In the genomic region with DNA sequence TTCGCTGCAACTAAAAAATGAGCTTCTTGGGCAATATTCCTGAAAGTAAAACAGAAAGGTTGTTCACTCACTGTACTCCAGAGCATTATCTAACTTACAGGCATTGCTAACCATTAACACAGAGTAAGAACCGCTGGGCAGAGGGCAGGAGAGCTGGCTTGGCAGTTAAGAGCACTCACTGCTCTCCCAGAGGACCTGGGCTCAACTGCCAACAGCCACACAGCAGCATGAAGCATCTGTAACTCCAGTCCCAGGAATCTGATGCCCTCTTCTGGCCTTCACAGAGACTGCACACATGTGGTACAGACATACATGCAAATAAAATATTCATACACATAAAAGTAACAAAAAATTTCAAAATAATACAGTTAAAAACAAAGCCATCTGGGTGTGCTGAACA, we compare ENCODE assay signal across 15 mouse cellular contexts. TPM values are rescaled to one million over a fixed set of nuclear protein-coding genes. Genes with fewer than 3 reads are reported as not detected.
A peak's percentile ranks its signal among the peaks of the same experiment; 100 is the strongest.
DNase-seq lines count a peak whose midpoint lies in the region; ATAC-seq and TF ChIP-seq lines count a peak whose summit lies in the region.
"Had no signal": no experiment of that assay in that cellular context is flagged by ENCODE, and none has a peak within 500 bp of the region (broad histone marks: within the 10 kb centered on the region; RNA-seq: fewer than 3 reads in every experiment).

No protein-coding gene starts in this region.

- TF ChIP-seq CTCF in kidney, adult 2 months (conservative IDR thresholded peaks at IDR 0.05; ENCODE audit: insufficient read depth, insufficient read length, low read depth, low read length): peak; percentile 47
- peak; percentile 49 for TF ChIP-seq CTCF in kidney, postnatal 0 days (IDR thresholded peaks at IDR 0.05; ENCODE audit: low read depth)

- no peaks in the 10 kb centered on the region for H3K27me3 ChIP-seq in kidney, adult 2 months (replicated peaks; ENCODE audit: control insufficient read depth, insufficient read depth, low read length)
- no peaks in the 10 kb centered on the region for H3K27me3 ChIP-seq in kidney, embryonic 16.5 days (ENCODE audit: insufficient read depth, low read length)
- no peaks in the 10 kb centered on the region for H3K27me3 ChIP-seq in kidney, postnatal 0 days (ENCODE audit: insufficient read depth, low read length)
- H3K27me3 ChIP-seq in hindbrain, embryonic 16.5 days (replicated peaks; ENCODE audit: control insufficient read depth, insufficient read depth, low read length): no peaks in the 10 kb centered on the region

- in situ Hi-C loops in ES-E14 (cut with MboI; ENCODE audit: low sequenced_read_pairs in 2 of 2, unreplicated experiment in 2 of 2): no loop called here

- ATAC-seq in CD4-positive, CD25-positive, alpha-beta regulatory T cell, adult 4 months: no peak
- no peak; the same call in 1 of the 2 replicates for ATAC-seq in kidney, embryonic 16.5 days (ENCODE audit: low FRiP score, low TSS enrichment)
- peak; percentile 68; the same call in 1 of the 2 replicates for ATAC-seq in kidney, postnatal 0 days (replicated peaks; ENCODE audit: low FRiP score, low read depth)
- no peak for ATAC-seq in hindbrain, embryonic 16.5 days
- ATAC-seq: intestine, embryonic 16.5 days had no signal

- 62% methylated on average over 2 of the region's 2 CpGs for WGBS in kidney, adult 2 months
- 89% methylated on average over 2 of the region's 2 CpGs for WGBS in kidney, embryonic 16.5 days
- WGBS in kidney, postnatal 0 days: 91% methylated on average over 2 of the region's 2 CpGs
- 92% methylated on average over 2 of the region's 2 CpGs for WGBS in hindbrain, embryonic 16.5 days

- H3K4me1 ChIP-seq in kidney, adult 2 months (ENCODE audit: control insufficient read depth, insufficient read depth, low read length): no peaks in the 10 kb centered on the region
- H3K4me1 ChIP-seq in kidney, embryonic 16.5 days (ENCODE audit: insufficient read depth, low read length): no peaks in the 10 kb centered on the region
- H3K4me1 ChIP-seq in ES-E14 (ENCODE audit: control insufficient read depth in 2 of 2, insufficient read depth in 2 of 2, low read length in 2 of 2, poor library complexity in 1 of 2): no peaks in the 10 kb centered on the region
- no peaks in the 10 kb centered on the region for H3K4me1 ChIP-seq in kidney, postnatal 0 days (replicated peaks; ENCODE audit: insufficient read depth, low read length)
- no peaks in the 10 kb centered on the region for H3K4me1 ChIP-seq in hindbrain, embryonic 16.5 days (ENCODE audit: control insufficient read depth, insufficient read depth, low read depth, low read length)

- no peak overlapping the region for H3K4me2 ChIP-seq in kidney, embryonic 16.5 days (replicated peaks; ENCODE audit: low read depth, low read length)
- H3K4me2 ChIP-seq in kidney, postnatal 0 days (ENCODE audit: low read length): no peak overlapping the region
- H3K4me2 ChIP-seq in hindbrain, embryonic 16.5 days (ENCODE audit: low read length): no peak overlapping the region
- H3K4me2 ChIP-seq: lung, embryonic 14.5 days had no signal

- H3K4me3 ChIP-seq in kidney, adult 2 months (ENCODE audit: insufficient read depth, low read depth, low read length): no peak overlapping the region
- no peak overlapping the region for H3K4me3 ChIP-seq in kidney, embryonic 16.5 days (ENCODE audit: low read length)
- H3K4me3 ChIP-seq in ES-E14 (ENCODE audit: insufficient read depth in 1 of 2, low read depth in 1 of 2, low read length in 2 of 2, poor library complexity in 1 of 2, severe bottlenecking in 1 of 2): no peak overlapping the region
- no peak overlapping the region for H3K4me3 ChIP-seq in kidney, postnatal 0 days (replicated peaks; ENCODE audit: low read depth, low read length)
- H3K4me3 ChIP-seq in hindbrain, embryonic 16.5 days (ENCODE audit: low read length): no peak overlapping the region

- no peak overlapping the region for H3K27ac ChIP-seq in kidney, adult 2 months (ENCODE audit: insufficient read depth, low read depth, low read length)
- H3K27ac ChIP-seq in kidney, embryonic 16.5 days (ENCODE audit: low read length): no peak overlapping the region
- H3K27ac ChIP-seq in ES-E14 (ENCODE audit: insufficient read depth, low read depth, low read length, poor library complexity, severe bottlenecking): no peak overlapping the region
- H3K27ac ChIP-seq in kidney, postnatal 0 days: no peak overlapping the region
- no peak overlapping the region for H3K27ac ChIP-seq in hindbrain, embryonic 16.5 days (ENCODE audit: low read depth, low read length)
- H3K27ac ChIP-seq: stomach, postnatal 0 days had no signal

- no peak overlapping the region for H3K9ac ChIP-seq in kidney, embryonic 16.5 days (replicated peaks; ENCODE audit: low read length)
- H3K9ac ChIP-seq in ES-E14 (ENCODE audit: insufficient read depth, low read depth, low read length, poor library complexity, severe bottlenecking): no peak overlapping the region
- no peak overlapping the region for H3K9ac ChIP-seq in kidney, postnatal 0 days (ENCODE audit: low read depth, low read length)
- H3K9ac ChIP-seq in hindbrain, embryonic 16.5 days (ENCODE audit: low read depth, low read length): no peak overlapping the region
- H3K9ac ChIP-seq: lung, embryonic 14.5 days had no signal

- peaks cover 16% of the 10 kb centered on the region for H3K36me3 ChIP-seq in kidney, adult 2 months (ENCODE audit: control insufficient read depth, insufficient read depth, low read length)
- peaks cover 77% of the 10 kb centered on the region for H3K36me3 ChIP-seq in kidney, embryonic 16.5 days (ENCODE audit: insufficient read depth, low read length)
- H3K36me3 ChIP-seq in ES-E14 (ENCODE audit: control insufficient read depth, insufficient read depth, low read length, poor library complexity, severe bottlenecking): peaks cover 26% of the 10 kb centered on the region
- H3K36me3 ChIP-seq in kidney, postnatal 0 days (ENCODE audit: insufficient read depth, low read length): peaks cover 55% of the 10 kb centered on the region
- H3K36me3 ChIP-seq in hindbrain, embryonic 16.5 days (ENCODE audit: control insufficient read depth, insufficient read depth, low read length): peaks cover 55% of the 10 kb centered on the region

- TF ChIP-seq POLR2A in kidney, adult 2 months (IDR thresholded peaks at IDR 0.05; ENCODE audit: low read depth, low read length): no peak

- H3K9me3 ChIP-seq in kidney, embryonic 16.5 days (ENCODE audit: low read length): 0 out of 2 replicates have a peak, but pooled peaks cover 3% of the 10 kb centered on the region
- H3K9me3 ChIP-seq in ES-E14 (ENCODE audit: control insufficient read depth, insufficient read depth, low read depth, low read length): no peaks in the 10 kb centered on the region
- no peaks in the 10 kb centered on the region for H3K9me3 ChIP-seq in kidney, postnatal 0 days (replicated peaks; ENCODE audit: low read length)
- H3K9me3 ChIP-seq in hindbrain, embryonic 16.5 days (ENCODE audit: control insufficient read depth, low read length): no peaks in the 10 kb centered on the region

- DNase-seq in CD4-positive, CD25-positive, alpha-beta regulatory T cell, adult 2 months (ENCODE audit: low read depth, low spot score): peak; percentile 8
- peak; percentile 86 for DNase-seq in kidney, adult 2 months
- DNase-seq in ES-E14 (ENCODE audit: low read depth, low spot score): peak; percentile 15
- DNase-seq in kidney, postnatal 0 days (ENCODE audit: low spot score): peak; percentile 21
- no peak for DNase-seq in urinary bladder, postnatal 36 days (ENCODE audit: low spot score in 2 of 2)
- DNase-seq: cerebellum, adult 11-12 months; gastrocnemius, postnatal 14 days; lung, embryonic 14.5 days; midbrain, embryonic 14.5 days; right cerebral cortex, postnatal 4 days had no signal

RNA-seq across cellular contexts. Expression of a gene that starts 27.3 kb away (rescaled TPM):
- polyA plus RNA-seq in CD4-positive, CD25-positive, alpha-beta regulatory T cell, adult 4 months (2017; shearing (Covaris generic)): 10 to 100 TPM; 82.6 to 87.1 TPM
- polyA plus RNA-seq in kidney, adult 2 months (2012; rRNA removed): 13.4 and 15.4 TPM in 2 replicates
- polyA plus RNA-seq in kidney, embryonic 16.5 days (2015; fragmentation: Nextera tagmentation; extraction: Ambion mirVana): 102 and 103 TPM in 2 replicates
- 60.0 and 83.6 TPM in 2 replicates for total RNA-seq in ES-E14 (2012; rRNA removed)
- polyA plus RNA-seq in kidney, postnatal 0 days (2015; fragmentation: Nextera tagmentation; extraction: Ambion mirVana): 87.2 and 89.1 TPM in 2 replicates
- polyA plus RNA-seq in hindbrain, embryonic 16.5 days (2015; fragmentation: Nextera tagmentation; extraction: Ambion mirVana): 35.8 and 40.0 TPM in 2 replicates

RNA-seq across cellular contexts. Expression of a gene that starts 34.0 kb away (rescaled TPM):
- polyA plus RNA-seq in CD4-positive, CD25-positive, alpha-beta regulatory T cell, adult 4 months (2017; shearing (Covaris generic)): 10 to 100 TPM; 24.4 to 25.0 TPM
- 1.8 and 1.9 TPM in 2 replicates for polyA plus RNA-seq in kidney, adult 2 months (2012; rRNA removed)
- 7.2 and 7.7 TPM in 2 replicates for polyA plus RNA-seq in kidney, embryonic 16.5 days (2015; fragmentation: Nextera tagmentation; extraction: Ambion mirVana)
- total RNA-seq in ES-E14 (2012; rRNA removed): 1.7 and 2.3 TPM in 2 replicates
- polyA plus RNA-seq in kidney, postnatal 0 days (2015; fragmentation: Nextera tagmentation; extraction: Ambion mirVana): 6.1 and 6.8 TPM in 2 replicates
- polyA plus RNA-seq in hindbrain, embryonic 16.5 days (2015; fragmentation: Nextera tagmentation; extraction: Ambion mirVana): 1.2 and 1.4 TPM in 2 replicates

RNA-seq across cellular contexts. Expression of a gene that starts 41.0 kb away (rescaled TPM):
- polyA plus RNA-seq in CD4-positive, CD25-positive, alpha-beta regulatory T cell, adult 4 months (2017; shearing (Covaris generic)): 100 to 1,000 TPM in 1 of 2 experiments, 10 to 100 TPM in 1; 85.2 to 108 TPM
- 105 and 131 TPM in 2 replicates for polyA plus RNA-seq in kidney, adult 2 months (2012; rRNA removed)
- 171 and 174 TPM in 2 replicates for polyA plus RNA-seq in kidney, embryonic 16.5 days (2015; fragmentation: Nextera tagmentation; extraction: Ambion mirVana)
- 45.4 and 58.9 TPM in 2 replicates for total RNA-seq in ES-E14 (2012; rRNA removed)
- 255 and 260 TPM in 2 replicates for polyA plus RNA-seq in kidney, postnatal 0 days (2015; fragmentation: Nextera tagmentation; extraction: Ambion mirVana)
- polyA plus RNA-seq in hindbrain, embryonic 16.5 days (2015; fragmentation: Nextera tagmentation; extraction: Ambion mirVana): 143 and 161 TPM in 2 replicates

RNA-seq across cellular contexts. Expression of a gene that starts 52.1 kb away (rescaled TPM):
- polyA plus RNA-seq in CD4-positive, CD25-positive, alpha-beta regulatory T cell, adult 4 months (2017; shearing (Covaris generic)): 10 to 100 TPM; 15.8 to 22.5 TPM
- 1.8 and 2.6 TPM in 2 replicates for polyA plus RNA-seq in kidney, adult 2 months (2012; rRNA removed)
- 8.9 and 12.8 TPM in 2 replicates for polyA plus RNA-seq in kidney, embryonic 16.5 days (2015; fragmentation: Nextera tagmentation; extraction: Ambion mirVana)
- 11.9 and 15.2 TPM in 2 replicates for total RNA-seq in ES-E14 (2012; rRNA removed)
- 17.0 and 17.4 TPM in 2 replicates for polyA plus RNA-seq in kidney, postnatal 0 days (2015; fragmentation: Nextera tagmentation; extraction: Ambion mirVana)
- 24.9 and 27.8 TPM in 2 replicates for polyA plus RNA-seq in hindbrain, embryonic 16.5 days (2015; fragmentation: Nextera tagmentation; extraction: Ambion mirVana)

RNA-seq across cellular contexts. Expression of a gene that starts 52.6 kb away (rescaled TPM):
- polyA plus RNA-seq in CD4-positive, CD25-positive, alpha-beta regulatory T cell, adult 4 months (2017; shearing (Covaris generic)): 10 to 100 TPM; 23.8 to 25.8 TPM
- 4.0 and 5.2 TPM in 2 replicates for polyA plus RNA-seq in kidney, adult 2 months (2012; rRNA removed)
- polyA plus RNA-seq in kidney, embryonic 16.5 days (2015; fragmentation: Nextera tagmentation; extraction: Ambion mirVana): 21.0 and 21.2 TPM in 2 replicates
- total RNA-seq in ES-E14 (2012; rRNA removed): 22.0 and 31.3 TPM in 2 replicates
- polyA plus RNA-seq in kidney, postnatal 0 days (2015; fragmentation: Nextera tagmentation; extraction: Ambion mirVana): 18.6 and 19.7 TPM in 2 replicates
- polyA plus RNA-seq in hindbrain, embryonic 16.5 days (2015; fragmentation: Nextera tagmentation; extraction: Ambion mirVana): 15.3 and 16.6 TPM in 2 replicates

Comparison
In these comparisons a context has a peak if more than half of its experiments do, and no peak if none do; other contexts are left out.
1. DNase-seq: peak in CD4-positive, CD25-positive, alpha-beta regulatory T cell, adult 2 months (single experiment), kidney, adult 2 months (single experiment), ES-E14 (single experiment) and kidney, postnatal 0 days (single experiment); none in urinary bladder, postnatal 36 days (0 of 2).